Mouse (Mus musculus) heart, adult 11 months (tissue): ENCODE measurements around the gene Klre1.
"Not testable (repeated sequence)": the region's sequence is repeated elsewhere in the genome, so short reads cannot be mapped to it uniquely, and the experiment has no call there.

Source experiments
- DNase-seq: peaks from one replicate; pipeline ENCODE4 v3.0.0; 2022

The Klre1 gene

GRCm38 (mm10) chr6:129591508-129591907 lies 13.8 kb downstream of the Klre1 start, which contains the start of gene Klrd1:
TSS of gene Klrd1 (plus strand) at chr6:129591782.
- no peak for DNase-seq

- no peak for DNase-seq
Measured at GRCm38 (mm10) chr6:129608372-129608771, 30.7 kb downstream of the Klre1 start.

- DNase-seq = no peak
Measured at GRCm38 (mm10) chr6:129623735-129624134, 46.0 kb downstream of the Klre1 start, which contains the start of gene Klrk1. TSS of gene Klrk1 (minus strand) at chr6:129623864.

- not testable (repeated sequence) for DNase-seq
Measured at GRCm38 (mm10) chr6:129631046-129631445, 53.3 kb downstream of the Klre1 start.
